Mouse (Mus musculus): ENCODE measurements around the gene Mccc1. TPM values are rescaled to one million over a fixed set of nuclear protein-coding genes. Genes with fewer than 3 reads are reported as not detected.

Gene Mccc1
- polyA plus RNA-seq, 1 experiment from 2014 or later, result 23.5 TPM

DNA sequence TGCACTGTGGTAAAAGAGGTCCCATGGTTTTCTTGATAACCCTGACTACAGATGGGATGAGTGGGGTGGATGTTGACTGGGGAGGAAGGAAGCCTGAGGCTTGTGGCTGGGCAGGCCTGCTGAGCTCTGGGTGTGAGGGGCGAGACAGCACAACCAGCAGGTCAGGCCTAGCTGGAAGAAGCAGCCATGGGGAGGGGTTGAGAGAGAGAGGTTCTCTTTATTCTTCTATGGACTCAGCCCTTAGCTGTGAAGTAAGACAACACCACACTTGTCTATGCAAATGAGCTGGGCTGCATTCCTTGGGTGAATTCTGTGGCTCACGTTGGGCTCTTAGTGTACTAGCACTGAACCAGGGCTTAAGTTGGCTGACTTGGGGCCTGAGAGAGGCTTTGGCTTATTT, 60.4 kb downstream of the Mccc1 start:
- no peak for TF ChIP-seq CTCF (IDR thresholded peaks at IDR 0.05; ENCODE audit: low read depth)
- ATAC-seq, result no peak
- WGBS, result 32% methylated on average over 2 of the region's 2 CpGs

DNA sequence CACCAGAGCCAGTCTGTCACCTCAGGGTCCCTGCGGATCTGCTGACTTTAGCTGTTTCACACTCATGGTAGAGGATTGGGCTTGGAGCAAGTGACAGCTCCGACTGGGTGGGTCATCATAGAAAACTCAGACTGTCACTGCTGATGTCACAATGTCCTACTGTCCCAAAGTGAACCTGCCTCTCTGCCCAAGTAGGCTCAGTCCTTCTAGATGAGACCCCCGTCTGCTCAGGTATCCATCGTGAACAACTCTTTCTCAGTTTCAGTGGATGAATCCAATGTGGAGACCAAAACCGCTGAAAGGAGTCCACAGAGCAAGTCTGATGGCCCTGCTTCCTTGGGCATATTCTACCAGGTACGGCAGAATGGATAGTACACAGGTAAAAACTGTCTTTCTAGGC, 63.1 kb downstream of the Mccc1 start, which contains the start of gene Dcun1d1:
TSS of gene Dcun1d1 (minus strand) at position 101 of the 400 bp plus-strand sequence.
- Histone ChIP-seq H3K4me1 (replicated peaks; ENCODE audit: control insufficient read depth, insufficient read depth, low read length) (peaks cover 4% of the 10 kb centered on the region; the same call in 1 of the 2 replicates), H3K4me2 (replicated peaks; ENCODE audit: low read depth) (no peak within 1 kb of the TSS), H3K9me3 (ENCODE audit: control insufficient read depth) (no peaks in the 10 kb centered on the region), H3K27ac (ENCODE audit: low read depth, low read length) (no peak within 1 kb of the TSS), H3K27me3 (replicated peaks; ENCODE audit: control insufficient read depth, insufficient read depth, low read length) (no peaks in the 10 kb centered on the region), H3K36me3 (ENCODE audit: control insufficient read depth, insufficient read depth) (peaks cover 13% of the 10 kb centered on the region; the same call in 1 of the 2 replicates), H3K4me3 (ENCODE audit: low read depth, low read length) (no peak within 1 kb of the TSS), H3K9ac (ENCODE audit: low read depth, low read length) (no peak within 1 kb of the TSS)
- TF ChIP-seq CTCF (IDR thresholded peaks at IDR 0.05; ENCODE audit: low read depth), result no peak
- WGBS, result 92% methylated on average over 6 of the region's 6 CpGs
- ATAC-seq, result no peak

More for the DNA sequence above, 60.4 kb downstream of the Mccc1 start:
- H3K4me1 ChIP-seq (replicated peaks; ENCODE audit: control insufficient read depth, insufficient read depth, low read length), result no peaks in the 10 kb centered on the region
- H3K36me3 ChIP-seq (ENCODE audit: control insufficient read depth, insufficient read depth), result peaks cover 13% of the 10 kb centered on the region; the same call in 1 of the 2 replicates
- H3K4me3 ChIP-seq (ENCODE audit: low read depth, low read length), result no peak overlapping the region
- H3K27ac ChIP-seq (ENCODE audit: low read depth, low read length), result no peak overlapping the region
- H3K4me2 ChIP-seq (replicated peaks; ENCODE audit: low read depth), result no peak overlapping the region
- H3K27me3 ChIP-seq (replicated peaks; ENCODE audit: control insufficient read depth, insufficient read depth, low read length), result no peaks in the 10 kb centered on the region
- H3K9me3 ChIP-seq (ENCODE audit: control insufficient read depth), result no peaks in the 10 kb centered on the region
- H3K9ac ChIP-seq (ENCODE audit: low read depth, low read length), result no peak overlapping the region

DNA sequence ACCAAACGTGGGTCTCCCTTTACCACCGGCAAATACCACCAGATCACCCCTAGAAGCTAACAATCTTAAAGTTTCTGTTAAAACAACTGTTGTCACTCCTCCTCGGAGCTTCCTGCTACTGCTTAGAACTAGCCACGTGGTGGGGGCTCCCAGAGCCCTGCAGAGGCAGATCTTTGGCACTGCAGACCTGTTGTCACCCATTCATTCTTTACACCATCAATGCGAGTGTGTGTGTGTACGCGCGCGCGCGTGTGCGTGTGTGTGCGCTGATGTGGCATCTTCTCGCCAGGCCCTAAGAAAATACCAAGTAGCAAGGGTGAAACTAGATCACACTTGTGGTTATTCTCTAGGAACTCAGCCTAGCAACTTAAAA, 67.1 kb downstream of the Mccc1 start:
- Histone ChIP-seq H3K9ac (ENCODE audit: low read depth, low read length) (peak overlapping the region; percentile 95), H3K27me3 (replicated peaks; ENCODE audit: control insufficient read depth, insufficient read depth, low read length) (no peaks in the 10 kb centered on the region), H3K9me3 (ENCODE audit: control insufficient read depth) (no peaks in the 10 kb centered on the region), H3K27ac (ENCODE audit: low read depth, low read length) (peak overlapping the region; percentile 96), H3K36me3 (ENCODE audit: control insufficient read depth, insufficient read depth) (peaks cover 7% of the 10 kb centered on the region; the same call in 1 of the 2 replicates), H3K4me2 (replicated peaks; ENCODE audit: low read depth) (peak overlapping the region; percentile 81), H3K4me1 (replicated peaks; ENCODE audit: control insufficient read depth, insufficient read depth, low read length) (peaks cover 8% of the 10 kb centered on the region; the same call in 1 of the 2 replicates), H3K4me3 (ENCODE audit: low read depth, low read length) (peak overlapping the region; percentile 89)
- peak; percentile 42 for ATAC-seq
- no peak for TF ChIP-seq CTCF (IDR thresholded peaks at IDR 0.05; ENCODE audit: low read depth)
- WGBS, result 0% methylated on average over 14 of the region's 14 CpGs

- WGBS, result under 1% methylated on average over 63 of the region's 73 CpGs
- peak overlapping the region; percentile 81 for H3K4me2 ChIP-seq (replicated peaks; ENCODE audit: low read depth)
- TF ChIP-seq CTCF (IDR thresholded peaks at IDR 0.05; ENCODE audit: low read depth), result no peak
- peak; percentile 89 for ATAC-seq
- H3K36me3 ChIP-seq (ENCODE audit: control insufficient read depth, insufficient read depth), result peaks cover 5% of the 10 kb centered on the region; the same call in 1 of the 2 replicates
- peak overlapping the region; percentile 89 for H3K4me3 ChIP-seq (ENCODE audit: low read depth, low read length)
- no peaks in the 10 kb centered on the region for H3K9me3 ChIP-seq (ENCODE audit: control insufficient read depth)
- H3K27me3 ChIP-seq (replicated peaks; ENCODE audit: control insufficient read depth, insufficient read depth, low read length), result no peaks in the 10 kb centered on the region
- H3K9ac ChIP-seq (ENCODE audit: low read depth, low read length), result peak overlapping the region; percentile 95
- peaks cover 8% of the 10 kb centered on the region; the same call in 1 of the 2 replicates for H3K4me1 ChIP-seq (replicated peaks; ENCODE audit: control insufficient read depth, insufficient read depth, low read length)
- peak overlapping the region; percentile 96 for H3K27ac ChIP-seq (ENCODE audit: low read depth, low read length)
These were observed 67.6 kb downstream of the Mccc1 start for GRCm38 (mm10) chr3:35932735-35933404.

GRCm38 (mm10) chr3:35931896-35932727, 68.4 kb downstream of the Mccc1 start:
- under 1% methylated on average over 60 of the region's 65 CpGs for WGBS

DNA sequence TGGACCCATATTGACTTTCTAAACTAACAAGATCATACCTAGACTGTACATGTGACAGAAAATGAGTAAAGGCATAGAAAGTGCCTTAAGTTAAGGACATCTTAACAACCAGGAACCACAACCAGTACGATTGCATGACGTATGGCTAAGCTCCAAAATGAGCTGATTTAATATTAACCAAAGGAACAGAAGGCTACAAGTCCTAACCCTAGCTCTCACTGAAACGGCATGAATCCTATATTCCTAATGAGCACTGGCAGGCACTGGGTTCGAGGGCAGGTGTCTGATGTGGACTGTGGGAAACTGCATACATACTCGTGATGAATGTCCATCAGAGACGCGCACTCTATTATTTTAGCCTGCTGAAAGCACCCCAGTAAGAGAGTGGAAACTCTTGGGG, 69.1 kb downstream of the Mccc1 start:
- peak overlapping the region; percentile 89 for H3K4me3 ChIP-seq (ENCODE audit: low read depth, low read length)
- H3K27me3 ChIP-seq (replicated peaks; ENCODE audit: control insufficient read depth, insufficient read depth, low read length), result no peaks in the 10 kb centered on the region
- peaks cover 8% of the 10 kb centered on the region; the same call in 1 of the 2 replicates for H3K4me1 ChIP-seq (replicated peaks; ENCODE audit: control insufficient read depth, insufficient read depth, low read length)
- peak overlapping the region; percentile 81 for H3K4me2 ChIP-seq (replicated peaks; ENCODE audit: low read depth)
- no peak for ATAC-seq
- peak overlapping the region; percentile 96 for H3K27ac ChIP-seq (ENCODE audit: low read depth, low read length)
- no peak for TF ChIP-seq CTCF (IDR thresholded peaks at IDR 0.05; ENCODE audit: low read depth)
- H3K9ac ChIP-seq (ENCODE audit: low read depth, low read length), result peak overlapping the region; percentile 95
- WGBS, result 12% methylated on average over 7 of the region's 7 CpGs
- no peaks in the 10 kb centered on the region for H3K36me3 ChIP-seq (ENCODE audit: control insufficient read depth, insufficient read depth)
- H3K9me3 ChIP-seq (ENCODE audit: control insufficient read depth), result no peaks in the 10 kb centered on the region

More at GRCm38 (mm10) chr3:35931896-35932727, 68.4 kb downstream of the Mccc1 start:
- Histone ChIP-seq H3K9me3 (ENCODE audit: control insufficient read depth) (no peaks in the 10 kb centered on the region), H3K4me2 (replicated peaks; ENCODE audit: low read depth) (peak overlapping the region; percentile 81), H3K4me3 (ENCODE audit: low read depth, low read length) (peak overlapping the region; percentile 89), H3K27ac (ENCODE audit: low read depth, low read length) (peak overlapping the region; percentile 96), H3K9ac (ENCODE audit: low read depth, low read length) (peak overlapping the region; percentile 95), H3K27me3 (replicated peaks; ENCODE audit: control insufficient read depth, insufficient read depth, low read length) (no peaks in the 10 kb centered on the region), H3K36me3 (ENCODE audit: control insufficient read depth, insufficient read depth) (no peaks in the 10 kb centered on the region), H3K4me1 (replicated peaks; ENCODE audit: control insufficient read depth, insufficient read depth, low read length) (peaks cover 8% of the 10 kb centered on the region; the same call in 1 of the 2 replicates)
- peak; percentile 85 for ATAC-seq
- TF ChIP-seq CTCF (IDR thresholded peaks at IDR 0.05; ENCODE audit: low read depth), result no peak
